Mouse (Mus musculus): ENCODE data around the gene Leng1. TPM values are rescaled to one million over a fixed set of nuclear protein-coding genes. Genes with fewer than 3 reads are reported as not detected.
"Not testable (repeated sequence)": the region's sequence is repeated elsewhere in the genome, so short reads cannot be mapped to it uniquely, and the experiment has no call there.

Gene Leng1
- total RNA-seq (2015) (7.8 and 8.7 TPM in 2 replicates), total RNA-seq (2017) (9.4 and 15.4 TPM in 2 replicates)

GRCm38 (mm10) chr7:3665215-3666114 lies at the start of gene Leng1:
Leng1 (minus strand) TSS chr7:3665840.
- ATAC-seq (ENCODE audit: poor library complexity, severe bottlenecking), result peak; percentile 98

GRCm38 (mm10) chr7:3715249-3715648 lies 49.6 kb upstream of the Leng1 start:
- ATAC-seq (ENCODE audit: poor library complexity, severe bottlenecking), result peak; percentile 53

- ATAC-seq (ENCODE audit: poor library complexity, severe bottlenecking), result peak; percentile 46
Measured at GRCm38 (mm10) chr7:3712264-3712942, 46.8 kb upstream of the Leng1 start.

GRCm38 (mm10) chr7:3709000-3709399 lies 43.4 kb upstream of the Leng1 start:
- ATAC-seq (ENCODE audit: poor library complexity, severe bottlenecking), result no peak

GRCm38 (mm10) chr7:3708447-3708980 lies 42.9 kb upstream of the Leng1 start:
- ATAC-seq (ENCODE audit: poor library complexity, severe bottlenecking), result not testable (repeated sequence)

GRCm38 (mm10) chr7:3707568-3708413 lies 42.2 kb upstream of the Leng1 start:
- no peak for ATAC-seq (ENCODE audit: poor library complexity, severe bottlenecking)

GRCm38 (mm10) chr7:3707027-3707426 lies 41.4 kb upstream of the Leng1 start:
- peak; percentile 56 for ATAC-seq (ENCODE audit: poor library complexity, severe bottlenecking)

- ATAC-seq (ENCODE audit: poor library complexity, severe bottlenecking), result no peak
Measured at GRCm38 (mm10) chr7:3706343-3706934, 40.8 kb upstream of the Leng1 start.

- no peak for ATAC-seq (ENCODE audit: poor library complexity, severe bottlenecking)
Measured at GRCm38 (mm10) chr7:3705911-3706310, 40.3 kb upstream of the Leng1 start.

GRCm38 (mm10) chr7:3705461-3705860 lies 39.8 kb upstream of the Leng1 start:
- peak; percentile 19 for ATAC-seq (ENCODE audit: poor library complexity, severe bottlenecking)

- ATAC-seq (ENCODE audit: poor library complexity, severe bottlenecking), result peak; percentile 21
Measured at GRCm38 (mm10) chr7:3704475-3704874, 38.8 kb upstream of the Leng1 start.

- peak; percentile 81 for ATAC-seq (ENCODE audit: poor library complexity, severe bottlenecking)
Measured at GRCm38 (mm10) chr7:3703879-3704441, 38.3 kb upstream of the Leng1 start, which contains the start of gene Rps9. Rps9 (plus strand) TSS chr7:3703993.

- ATAC-seq (ENCODE audit: poor library complexity, severe bottlenecking), result no peak
Measured at GRCm38 (mm10) chr7:3703148-3703878, 37.7 kb upstream of the Leng1 start.

- no peak for ATAC-seq (ENCODE audit: poor library complexity, severe bottlenecking)
Measured at GRCm38 (mm10) chr7:3698471-3698870, 32.8 kb upstream of the Leng1 start.

GRCm38 (mm10) chr7:3694949-3695305 lies 29.3 kb upstream of the Leng1 start:
- not testable (repeated sequence) for ATAC-seq (ENCODE audit: poor library complexity, severe bottlenecking)

- peak; percentile 43 for ATAC-seq (ENCODE audit: poor library complexity, severe bottlenecking)
Measured at GRCm38 (mm10) chr7:3694076-3694948, 28.7 kb upstream of the Leng1 start.

GRCm38 (mm10) chr7:3693809-3694075 lies 28.1 kb upstream of the Leng1 start:
- ATAC-seq (ENCODE audit: poor library complexity, severe bottlenecking), result no peak

GRCm38 (mm10) chr7:3692987-3693808 lies 27.6 kb upstream of the Leng1 start, which contains the start of gene Mboat7:
Mboat7 (minus strand) TSS chr7:3693523.
- ATAC-seq (ENCODE audit: poor library complexity, severe bottlenecking), result peak; percentile 72

Measured in megakaryocyte, adult 5-6 weeks (primary cell).